Mouse (Mus musculus): ENCODE results near the gene 2310003L06Rik. TPM values are rescaled to one million over a fixed set of nuclear protein-coding genes. Genes with fewer than 3 reads are reported as not detected.
A peak's percentile ranks its signal among the peaks of the same experiment; 100 is the strongest.

Gene 2310003L06Rik
- polyA plus RNA-seq (2014; fragmentation: Nextera tagmentation; extraction: Ambion mirVana): not detected in 2 replicates

- no peak for DNase-seq (ENCODE audit: low spot score)
- Histone ChIP-seq H3K36me3 (ENCODE audit: control insufficient read depth, insufficient read depth, low read length) (no peaks in the 10 kb centered on the region), H3K4me2 (ENCODE audit: low read length) (no peak within 1 kb of the TSS), H3K9ac (ENCODE audit: low read length) (no peak within 1 kb of the TSS), H3K27me3 (replicated peaks; ENCODE audit: control insufficient read depth, insufficient read depth, low read length) (no peaks in the 10 kb centered on the region), H3K4me3 (ENCODE audit: low read depth, low read length) (no peak within 1 kb of the TSS), H3K27ac (ENCODE audit: low read depth, low read length) (no peak within 1 kb of the TSS), H3K9me3 (replicated peaks; ENCODE audit: control insufficient read depth, low read length) (no peaks in the 10 kb centered on the region), H3K4me1 (ENCODE audit: control insufficient read depth, insufficient read depth, low read length) (no peaks in the 10 kb centered on the region)
- 62% methylated on average over 2 of the region's 2 CpGs for WGBS
- ATAC-seq: no peak
Measured at GRCm38 (mm10) chr5:87969201-87969600, at the start of gene 2310003L06Rik, which contains the start of gene Gm28434. TSS of gene 2310003L06Rik (plus strand) at chr5:87969459. TSS of gene Gm28434 (plus strand) at chr5:87969517.

DNA sequence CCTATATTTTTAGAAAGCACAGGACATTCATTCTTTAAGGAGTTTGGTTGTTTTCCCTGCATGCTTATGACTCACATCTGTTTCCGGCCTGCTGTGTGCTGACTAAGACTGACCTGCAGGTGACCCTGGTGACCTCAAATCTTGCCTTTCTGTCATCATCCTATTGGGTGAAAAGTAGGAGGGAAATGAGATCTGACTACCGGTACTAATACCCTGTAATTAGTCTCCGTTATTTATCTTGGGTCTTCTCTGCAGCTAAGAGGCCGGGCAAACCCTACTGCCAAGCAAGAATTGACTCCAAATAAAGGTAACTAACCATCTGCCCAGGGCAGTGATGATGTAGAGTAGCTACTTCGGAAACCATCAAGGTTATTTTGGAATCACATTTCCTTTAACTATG lies 43.9 kb upstream of the 2310003L06Rik start, which contains the start of gene Csn3:
TSS of gene Csn3 (plus strand) at position 208 of the 400 bp plus-strand sequence.
- no peak within 1 kb of the TSS for H3K9ac ChIP-seq (ENCODE audit: low read length)

DNA sequence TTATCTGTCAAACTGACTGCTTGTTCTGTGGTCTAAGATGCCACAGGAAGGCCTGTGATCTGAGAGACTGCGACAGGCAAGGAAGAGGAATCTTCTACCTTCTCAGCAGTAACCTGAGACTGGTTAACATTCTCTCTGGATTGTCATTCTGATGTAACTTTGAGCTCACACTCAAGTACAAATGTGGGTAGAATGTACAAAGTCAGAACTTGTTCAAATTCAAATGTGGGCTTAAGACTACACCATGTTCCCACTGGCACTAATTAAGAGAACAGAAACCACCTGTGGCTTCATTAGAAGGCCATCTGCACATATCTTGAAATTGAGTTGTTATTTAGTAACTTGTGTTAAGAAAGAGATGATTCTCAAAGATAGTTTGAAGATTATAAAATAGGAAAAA lies 37.7 kb upstream of the 2310003L06Rik start:
- H3K27me3 ChIP-seq (replicated peaks; ENCODE audit: control insufficient read depth, insufficient read depth, low read length): no peaks in the 10 kb centered on the region

More for the DNA sequence above, 43.9 kb upstream of the 2310003L06Rik start, which contains the start of gene Csn3:
- Histone ChIP-seq H3K9me3 (replicated peaks; ENCODE audit: control insufficient read depth, low read length) (no peaks in the 10 kb centered on the region), H3K27me3 (replicated peaks; ENCODE audit: control insufficient read depth, insufficient read depth, low read length) (no peaks in the 10 kb centered on the region), H3K36me3 (ENCODE audit: control insufficient read depth, insufficient read depth, low read length) (no peaks in the 10 kb centered on the region), H3K4me3 (ENCODE audit: low read depth, low read length) (no peak within 1 kb of the TSS), H3K4me1 (ENCODE audit: control insufficient read depth, insufficient read depth, low read length) (no peaks in the 10 kb centered on the region), H3K27ac (ENCODE audit: low read depth, low read length) (no peak within 1 kb of the TSS), H3K4me2 (ENCODE audit: low read length) (no peak within 1 kb of the TSS)
- DNase-seq (ENCODE audit: low spot score): no peak
- 25% methylated on average over 5 of the region's 5 CpGs for WGBS
- ATAC-seq: no peak

GRCm38 (mm10) chr5:87940752-87941151 lies 28.5 kb upstream of the 2310003L06Rik start:
- Histone ChIP-seq H3K27me3 (replicated peaks; ENCODE audit: control insufficient read depth, insufficient read depth, low read length) (no peaks in the 10 kb centered on the region), H3K4me2 (ENCODE audit: low read length) (no peak overlapping the region), H3K4me1 (ENCODE audit: control insufficient read depth, insufficient read depth, low read length) (no peaks in the 10 kb centered on the region), H3K9me3 (replicated peaks; ENCODE audit: control insufficient read depth, low read length) (no peaks in the 10 kb centered on the region), H3K36me3 (ENCODE audit: control insufficient read depth, insufficient read depth, low read length) (no peaks in the 10 kb centered on the region), H3K27ac (ENCODE audit: low read depth, low read length) (no peak overlapping the region), H3K9ac (ENCODE audit: low read length) (no peak overlapping the region), H3K4me3 (ENCODE audit: low read depth, low read length) (no peak overlapping the region)
- DNase-seq (ENCODE audit: low spot score): peak; percentile 47
- 51% methylated on average over 3 of the region's 3 CpGs for WGBS
- ATAC-seq: no peak

More for the DNA sequence above, 37.7 kb upstream of the 2310003L06Rik start:
- Histone ChIP-seq H3K4me2 (ENCODE audit: low read length) (no peak overlapping the region), H3K27ac (ENCODE audit: low read depth, low read length) (no peak overlapping the region), H3K9ac (ENCODE audit: low read length) (no peak overlapping the region), H3K4me1 (ENCODE audit: control insufficient read depth, insufficient read depth, low read length) (no peaks in the 10 kb centered on the region), H3K9me3 (replicated peaks; ENCODE audit: control insufficient read depth, low read length) (no peaks in the 10 kb centered on the region), H3K4me3 (ENCODE audit: low read depth, low read length) (no peak overlapping the region), H3K36me3 (ENCODE audit: control insufficient read depth, insufficient read depth, low read length) (no peaks in the 10 kb centered on the region)
- 44% methylated on average over 1 of the region's 1 CpGs for WGBS
- DNase-seq (ENCODE audit: low spot score) (no peak), ATAC-seq (no peak)

- no peaks in the 10 kb centered on the region for H3K9me3 ChIP-seq (replicated peaks; ENCODE audit: control insufficient read depth, low read length)
- H3K27ac ChIP-seq (ENCODE audit: low read depth, low read length): no peak overlapping the region
- DNase-seq (ENCODE audit: low spot score) (peak; percentile 2), ATAC-seq (no peak)
- H3K4me2 ChIP-seq (ENCODE audit: low read length): no peak overlapping the region
- no peak overlapping the region for H3K9ac ChIP-seq (ENCODE audit: low read length)
- H3K36me3 ChIP-seq (ENCODE audit: control insufficient read depth, insufficient read depth, low read length): no peaks in the 10 kb centered on the region
- H3K4me3 ChIP-seq (ENCODE audit: low read depth, low read length): no peak overlapping the region
- no peaks in the 10 kb centered on the region for H3K4me1 ChIP-seq (ENCODE audit: control insufficient read depth, insufficient read depth, low read length)
- no peaks in the 10 kb centered on the region for H3K27me3 ChIP-seq (replicated peaks; ENCODE audit: control insufficient read depth, insufficient read depth, low read length)
Measured at GRCm38 (mm10) chr5:87942515-87942914, 26.7 kb upstream of the 2310003L06Rik start.

DNA sequence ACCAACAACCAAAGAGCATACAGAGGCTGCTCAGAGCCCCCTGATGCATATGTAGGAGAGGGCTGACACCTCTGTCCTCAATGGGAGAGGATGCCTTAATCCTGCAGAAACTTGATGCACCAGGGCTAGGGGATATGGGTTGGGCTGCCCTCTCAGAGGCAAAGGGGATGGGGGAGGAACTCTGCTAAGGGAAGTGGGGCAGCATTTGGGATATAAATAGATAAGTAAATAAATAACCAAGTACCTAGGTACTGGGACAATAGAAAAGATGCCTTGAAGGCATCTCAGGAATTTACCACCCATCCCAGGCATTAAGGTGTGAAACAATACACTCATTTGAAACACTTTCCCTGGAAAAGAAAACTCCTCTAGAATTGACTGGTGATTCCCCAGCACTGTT lies 17.4 kb upstream of the 2310003L06Rik start:
- Histone ChIP-seq H3K9me3 (replicated peaks; ENCODE audit: control insufficient read depth, low read length) (no peaks in the 10 kb centered on the region), H3K36me3 (ENCODE audit: control insufficient read depth, insufficient read depth, low read length) (no peaks in the 10 kb centered on the region), H3K4me3 (ENCODE audit: low read depth, low read length) (no peak overlapping the region), H3K27ac (ENCODE audit: low read depth, low read length) (no peak overlapping the region), H3K4me2 (ENCODE audit: low read length) (no peak overlapping the region), H3K9ac (ENCODE audit: low read length) (no peak overlapping the region), H3K4me1 (ENCODE audit: control insufficient read depth, insufficient read depth, low read length) (no peaks in the 10 kb centered on the region), H3K27me3 (replicated peaks; ENCODE audit: control insufficient read depth, insufficient read depth, low read length) (no peaks in the 10 kb centered on the region)
- DNase-seq (ENCODE audit: low spot score) (no peak), ATAC-seq (no peak)

- no peaks in the 10 kb centered on the region for H3K27me3 ChIP-seq (replicated peaks; ENCODE audit: control insufficient read depth, insufficient read depth, low read length)
- no peak within 1 kb of the TSS for H3K27ac ChIP-seq (ENCODE audit: low read depth, low read length)
Measured at GRCm38 (mm10) chr5:87979139-87979538, 9.9 kb downstream of the 2310003L06Rik start, which contains the start of gene Cabs1. TSS of gene Cabs1 (plus strand) at chr5:87979439.

DNA sequence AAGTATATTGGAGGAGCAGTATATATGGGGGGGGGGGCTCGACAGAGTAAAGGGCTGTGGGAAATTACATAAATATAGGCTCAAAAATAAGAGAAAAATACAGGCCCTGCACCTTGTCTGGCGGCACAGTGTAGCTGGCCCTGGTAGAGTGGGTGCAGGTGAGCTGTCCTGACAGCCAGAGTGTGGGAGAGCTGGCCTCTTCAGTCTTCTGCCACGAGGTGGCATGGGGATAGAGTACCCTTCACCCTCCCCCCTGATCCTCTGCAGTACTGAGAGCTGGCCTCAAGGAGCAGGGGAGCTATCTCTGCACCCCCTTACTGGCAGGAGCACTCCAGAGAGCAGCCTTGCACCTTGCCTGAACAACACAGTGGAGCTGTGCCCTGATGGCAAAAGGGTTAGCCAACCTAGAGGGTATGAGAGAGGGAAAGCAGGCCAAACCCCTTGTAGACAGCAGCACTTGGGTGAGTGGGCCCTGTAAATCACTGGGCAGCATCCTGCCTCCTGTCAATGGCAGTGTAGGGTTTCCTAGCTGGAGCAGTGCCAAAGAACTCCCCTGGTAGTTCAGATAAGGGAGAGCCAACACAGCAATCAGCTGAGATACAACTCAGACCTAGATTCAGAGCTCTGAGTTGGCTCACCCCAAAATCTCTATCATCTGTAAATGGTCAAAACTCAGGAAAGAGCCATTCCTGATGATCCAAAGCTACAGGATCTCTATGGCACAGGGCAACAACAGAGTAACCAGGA lies 13.4 kb downstream of the 2310003L06Rik start:
- no peaks in the 10 kb centered on the region for H3K36me3 ChIP-seq (ENCODE audit: control insufficient read depth, insufficient read depth, low read length)
- H3K27me3 ChIP-seq (replicated peaks; ENCODE audit: control insufficient read depth, insufficient read depth, low read length): no peaks in the 10 kb centered on the region
- no peak overlapping the region for H3K4me2 ChIP-seq (ENCODE audit: low read length)
- no peak for DNase-seq (ENCODE audit: low spot score)
- H3K4me1 ChIP-seq (ENCODE audit: control insufficient read depth, insufficient read depth, low read length): no peaks in the 10 kb centered on the region
- H3K27ac ChIP-seq (ENCODE audit: low read depth, low read length): no peak overlapping the region
- H3K9me3 ChIP-seq (replicated peaks; ENCODE audit: control insufficient read depth, low read length): no peaks in the 10 kb centered on the region
- 47% methylated on average over 3 of the region's 3 CpGs for WGBS
- ATAC-seq: no peak
- no peak overlapping the region for H3K9ac ChIP-seq (ENCODE audit: low read length)
- H3K4me3 ChIP-seq (ENCODE audit: low read depth, low read length): no peak overlapping the region

More at GRCm38 (mm10) chr5:87979139-87979538, 9.9 kb downstream of the 2310003L06Rik start, which contains the start of gene Cabs1:
- no peak for DNase-seq (ENCODE audit: low spot score)
- no peak for ATAC-seq
- Histone ChIP-seq H3K9ac (ENCODE audit: low read length) (no peak within 1 kb of the TSS), H3K9me3 (replicated peaks; ENCODE audit: control insufficient read depth, low read length) (no peaks in the 10 kb centered on the region), H3K36me3 (ENCODE audit: control insufficient read depth, insufficient read depth, low read length) (no peaks in the 10 kb centered on the region), H3K4me2 (ENCODE audit: low read length) (no peak within 1 kb of the TSS), H3K4me3 (ENCODE audit: low read depth, low read length) (no peak within 1 kb of the TSS), H3K4me1 (ENCODE audit: control insufficient read depth, insufficient read depth, low read length) (no peaks in the 10 kb centered on the region)
- WGBS: 91% methylated on average over 3 of the region's 3 CpGs

GRCm38 (mm10) chr5:88002249-88002648 lies 33.0 kb downstream of the 2310003L06Rik start, which contains the start of gene Smr3a:
TSS of gene Smr3a (plus strand) at chr5:88002549.
- WGBS: 95% methylated on average over 3 of the region's 3 CpGs

More at GRCm38 (mm10) chr5:88002249-88002648, 33.0 kb downstream of the 2310003L06Rik start, which contains the start of gene Smr3a:
- Histone ChIP-seq H3K36me3 (ENCODE audit: control insufficient read depth, insufficient read depth, low read length) (no peaks in the 10 kb centered on the region), H3K9me3 (replicated peaks; ENCODE audit: control insufficient read depth, low read length) (no peaks in the 10 kb centered on the region), H3K4me1 (ENCODE audit: control insufficient read depth, insufficient read depth, low read length) (no peaks in the 10 kb centered on the region), H3K4me3 (ENCODE audit: low read depth, low read length) (no peak within 1 kb of the TSS), H3K9ac (ENCODE audit: low read length) (no peak within 1 kb of the TSS), H3K27me3 (replicated peaks; ENCODE audit: control insufficient read depth, insufficient read depth, low read length) (no peaks in the 10 kb centered on the region), H3K4me2 (ENCODE audit: low read length) (no peak within 1 kb of the TSS), H3K27ac (ENCODE audit: low read depth, low read length) (no peak within 1 kb of the TSS)
- DNase-seq (ENCODE audit: low spot score) (no peak), ATAC-seq (no peak)

Data from forebrain, embryonic 14.5 days (tissue).